Mouse (Mus musculus) left cerebral cortex, postnatal 4 days (tissue): ENCODE results near the gene Parp8. TPM values are rescaled to one million over a fixed set of nuclear protein-coding genes. Genes with fewer than 3 reads are reported as not detected.

Source experiments
- DNase-seq: peaks from one replicate; pipeline ENCODE4 v3.0.0-alpha.2; 2022
- intact Hi-C: fragments of 180-260 bp; cut with DNase I; formaldehyde crosslinking; loops from one replicate; pipeline ENCODE4 v1.15.1; 2025
- total RNA-seq, 2 experiments: library from RNA; stranded (reverse); gene quantifications; 2 replicates each; pipeline ENCODE4 v1.2.3; 2021

Parp8 gene
- 10 to 100 TPM; 62.5 to 62.8 TPM for total RNA-seq

DNA sequence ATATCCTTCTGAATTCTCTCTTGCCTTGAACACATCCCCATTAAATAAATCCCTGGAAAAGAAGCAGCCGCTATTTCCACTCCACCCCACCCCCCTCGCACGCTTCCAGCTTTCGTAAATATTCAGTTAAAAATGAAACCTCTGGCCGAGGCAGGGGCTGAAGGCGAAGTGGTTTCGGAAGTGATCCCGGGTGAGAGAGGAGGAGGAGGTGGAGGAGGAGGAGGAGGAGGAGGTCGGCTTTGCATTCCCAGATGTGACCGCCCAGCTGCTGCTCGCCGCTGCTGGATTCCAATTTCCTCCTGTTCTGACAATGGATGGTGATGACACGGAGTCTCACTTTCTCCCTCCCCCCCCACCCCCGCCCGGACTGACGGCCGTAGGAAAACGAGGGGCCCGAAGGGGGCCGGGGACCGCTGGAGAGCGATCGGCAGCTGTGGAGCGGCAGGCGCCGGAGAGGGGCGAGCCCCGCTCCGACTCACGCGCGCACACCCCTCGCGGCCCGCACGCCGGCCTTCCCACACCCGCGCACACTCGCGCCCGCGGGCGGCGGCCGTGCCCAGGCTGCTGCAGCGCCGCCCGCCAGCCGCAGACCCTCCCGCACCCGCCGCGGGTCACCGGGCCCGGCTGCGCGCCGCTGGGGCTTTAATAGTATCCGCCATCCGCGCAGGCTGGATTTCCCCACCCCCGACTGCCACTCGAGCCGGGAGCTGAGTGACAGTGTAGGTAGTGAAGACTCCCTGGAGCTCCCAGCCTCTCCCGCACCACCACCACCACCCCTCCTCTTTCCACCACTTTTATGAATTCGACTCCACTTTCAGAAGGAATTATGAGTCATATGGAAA, at the start of gene Parp8:
Gene Parp8 (minus strand): TSS at position 312 of the 842 bp plus-strand sequence.
- intact Hi-C loops = no loop called here
- peak; percentile 48 for DNase-seq

DNA sequence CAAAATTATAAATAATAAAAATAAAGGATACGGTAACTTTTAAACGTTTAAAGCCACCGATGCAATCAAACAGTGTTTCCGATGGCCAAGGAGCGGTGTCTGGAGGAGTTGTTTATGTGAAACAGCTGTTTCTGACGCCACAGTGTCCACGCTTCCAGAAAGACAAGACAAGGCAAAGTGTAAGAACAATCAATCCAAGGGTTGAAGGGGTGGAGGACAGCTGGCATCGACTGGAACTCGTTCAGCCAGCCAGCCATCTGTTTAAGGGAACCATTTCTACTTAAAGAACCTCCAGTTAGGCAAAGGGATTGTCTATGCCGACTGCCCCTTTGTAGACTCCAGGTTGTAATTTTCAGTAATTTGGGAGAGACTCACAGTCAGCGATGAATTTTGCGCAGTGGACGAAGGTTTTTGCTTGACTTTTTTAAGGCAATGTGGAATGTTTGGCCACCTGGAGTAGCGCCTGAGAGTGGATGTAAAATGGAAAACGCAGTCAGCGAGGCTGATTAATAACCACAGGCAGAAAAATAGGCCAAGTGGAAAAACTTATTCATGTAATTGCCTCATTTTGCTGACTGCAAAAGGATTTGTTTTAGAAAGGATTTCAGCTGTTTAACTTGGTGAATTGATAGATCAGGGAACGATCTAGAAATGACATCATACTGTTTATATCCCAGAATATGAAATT, 37.4 kb upstream of the Parp8 start:
- DNase-seq = peak; percentile 48
- intact Hi-C loops = no loop called here

DNA sequence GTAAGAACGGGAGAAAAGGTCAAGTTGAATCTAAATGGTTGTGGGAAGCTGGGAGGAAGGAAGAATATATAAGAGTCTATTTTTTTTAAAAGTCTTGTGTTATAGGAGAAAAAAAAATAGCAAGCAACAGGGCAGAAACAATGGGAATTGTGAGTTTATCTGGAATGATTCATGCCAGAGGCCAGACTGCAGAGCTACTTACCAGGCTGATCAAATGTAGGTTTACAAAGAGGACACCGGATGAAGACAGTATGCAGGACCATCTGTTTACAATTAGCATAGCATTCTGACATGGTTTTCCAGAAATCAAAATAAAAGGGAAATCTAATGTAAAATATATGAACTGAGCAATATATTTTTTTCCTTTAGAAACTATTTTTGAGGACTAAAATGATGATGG, 31.1 kb upstream of the Parp8 start:
- no peak for DNase-seq
- intact Hi-C loops = no loop called here

GRCm38 (mm10) chr13:117054811-117055496, 29.6 kb upstream of the Parp8 start:
- no peak for DNase-seq
- intact Hi-C loops = no loop called here

GRCm38 (mm10) chr13:117052748-117053147, 27.4 kb upstream of the Parp8 start:
- DNase-seq = no peak
- intact Hi-C loops = no loop called here

DNA sequence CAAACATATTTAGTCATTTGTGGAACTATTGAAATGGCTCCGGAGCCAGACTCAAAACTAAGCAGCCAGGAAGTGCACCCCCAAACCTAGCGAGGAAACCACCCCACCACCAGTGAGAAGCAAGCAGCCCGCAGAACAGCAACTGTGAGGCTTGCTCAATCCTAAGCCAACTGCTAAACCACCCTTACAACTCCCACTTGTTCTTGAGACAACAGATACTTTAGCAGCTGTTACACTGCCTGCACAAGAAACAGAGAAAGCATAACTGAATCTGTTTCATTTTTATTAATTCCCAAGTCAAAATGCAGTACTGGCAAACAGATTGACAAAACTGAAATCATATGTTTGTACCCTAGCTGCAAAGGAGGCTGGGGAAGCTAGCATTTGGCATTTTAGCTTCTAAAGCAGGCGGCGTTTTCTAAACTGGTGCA, 23.2 kb upstream of the Parp8 start:
- DNase-seq = no peak
- intact Hi-C loops = no loop called here

DNA sequence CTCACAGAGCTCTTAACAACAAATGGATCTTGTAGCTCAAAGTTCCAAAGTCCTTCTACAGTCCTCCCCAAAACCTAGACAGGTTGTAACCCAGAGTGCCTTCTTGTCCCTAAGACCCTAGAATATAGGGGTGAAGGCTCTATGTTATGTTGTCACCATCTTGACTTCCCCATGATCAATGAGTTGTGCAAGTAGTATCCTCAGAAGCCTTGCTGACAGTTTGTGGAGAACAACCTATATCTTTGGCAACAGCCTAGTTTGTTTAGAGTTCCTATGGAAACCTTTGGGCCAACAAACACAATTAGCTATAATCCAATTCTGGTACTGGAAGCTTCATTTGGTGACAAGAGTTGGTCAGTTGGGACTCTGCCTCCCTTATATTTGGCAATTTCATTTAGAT, 18.2 kb upstream of the Parp8 start:
- intact Hi-C loops = no loop called here
- no peak for DNase-seq

DNA sequence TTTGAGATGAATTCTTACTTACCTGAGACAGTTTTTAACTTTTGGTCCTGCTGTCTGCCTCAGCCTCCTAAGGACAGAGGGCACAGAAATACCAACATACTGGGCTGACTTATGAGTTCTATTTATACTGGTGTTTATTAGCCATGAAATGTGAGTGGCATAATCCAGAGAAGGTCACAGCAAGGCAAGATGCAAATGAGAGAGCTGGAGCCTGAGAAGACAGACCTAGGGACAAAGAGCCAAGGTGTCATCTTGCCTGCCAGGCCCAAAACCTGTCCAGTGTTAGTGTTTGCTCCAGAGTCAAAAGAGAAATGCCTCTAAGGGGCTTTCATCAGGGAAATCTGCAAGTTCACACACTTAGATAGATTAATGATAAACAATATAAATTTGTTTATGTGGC, 15.7 kb upstream of the Parp8 start:
- intact Hi-C loops = no loop called here
- DNase-seq = no peak

DNA sequence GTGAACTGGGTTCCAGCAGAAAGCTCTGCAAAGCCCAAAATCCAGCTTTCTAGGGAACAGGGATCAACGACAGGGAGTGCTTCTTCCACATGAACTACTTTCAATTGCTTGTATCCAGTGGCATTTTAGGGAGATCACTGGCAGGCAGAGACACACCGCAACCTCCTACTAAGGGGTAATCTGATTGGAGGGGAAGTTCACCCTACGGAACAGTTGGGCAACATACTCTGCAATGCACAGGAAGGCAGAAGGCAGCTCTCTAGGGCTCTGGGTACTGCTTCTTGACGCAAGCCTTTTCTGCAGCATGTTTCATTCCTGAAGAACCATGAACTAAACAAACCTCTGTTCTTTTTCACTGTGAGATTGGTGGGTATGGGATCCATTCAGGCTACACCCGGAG, 10.9 kb upstream of the Parp8 start:
- intact Hi-C loops = no loop called here
- no peak for DNase-seq

- intact Hi-C loops = no loop called here
- no peak for DNase-seq
Observed at GRCm38 (mm10) chr13:117035121-117035520, 9.8 kb upstream of the Parp8 start.

GRCm38 (mm10) chr13:117034676-117035075, 9.3 kb upstream of the Parp8 start:
- DNase-seq = no peak
- intact Hi-C loops = no loop called here

- DNase-seq = no peak
- intact Hi-C loops = no loop called here
Observed at GRCm38 (mm10) chr13:117033676-117034308, 8.5 kb upstream of the Parp8 start.

DNA sequence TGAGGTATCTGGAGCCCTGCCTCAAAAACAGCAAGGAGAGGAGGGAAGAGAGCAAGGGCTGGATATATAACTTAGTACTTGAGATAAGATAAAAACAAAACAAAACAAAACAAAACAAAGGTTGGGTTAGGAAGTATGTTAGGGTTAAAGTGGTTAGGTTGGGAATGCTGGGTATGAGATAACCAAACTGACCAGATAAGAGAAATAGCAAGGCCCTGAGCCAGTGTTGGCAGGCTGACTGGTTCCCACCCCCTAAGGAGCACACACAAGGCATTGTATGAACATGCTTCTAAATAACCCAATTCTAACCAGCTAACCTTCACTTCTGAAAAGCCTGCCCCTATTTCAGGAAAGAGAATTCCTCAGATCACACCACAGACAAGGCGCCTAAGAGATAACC, 7.1 kb upstream of the Parp8 start:
- intact Hi-C loops = no loop called here
- DNase-seq = no peak

- intact Hi-C loops = no loop called here
- DNase-seq = no peak
Observed at GRCm38 (mm10) chr13:117031546-117031945, 6.2 kb upstream of the Parp8 start.

DNA sequence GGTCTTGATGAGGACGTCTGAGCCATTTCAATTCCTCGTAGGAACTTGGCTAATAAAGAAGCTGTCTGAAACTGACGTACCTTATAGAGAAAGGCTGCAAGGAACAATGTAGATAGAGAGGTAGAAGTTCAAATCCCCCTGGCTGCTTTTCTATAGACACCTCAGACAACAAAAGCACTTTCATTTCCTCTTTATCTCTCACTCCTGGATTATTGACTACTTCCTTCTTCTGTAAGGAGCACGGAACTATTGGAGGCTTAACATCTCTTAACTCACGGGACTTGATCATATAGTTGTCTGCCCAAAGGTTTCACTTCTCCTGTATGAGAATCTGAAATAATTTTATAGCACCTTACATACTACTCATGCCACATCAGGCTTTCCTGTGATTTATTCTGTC, 2.9 kb upstream of the Parp8 start:
- no peak for DNase-seq
- intact Hi-C loops = no loop called here

GRCm38 (mm10) chr13:117027336-117027735, 2.0 kb upstream of the Parp8 start:
- DNase-seq = no peak
- intact Hi-C loops = no loop called here

- intact Hi-C loops = no loop called here
Observed at GRCm38 (mm10) chr13:117026276-117026780, 991 bp upstream of the Parp8 start.

DNA sequence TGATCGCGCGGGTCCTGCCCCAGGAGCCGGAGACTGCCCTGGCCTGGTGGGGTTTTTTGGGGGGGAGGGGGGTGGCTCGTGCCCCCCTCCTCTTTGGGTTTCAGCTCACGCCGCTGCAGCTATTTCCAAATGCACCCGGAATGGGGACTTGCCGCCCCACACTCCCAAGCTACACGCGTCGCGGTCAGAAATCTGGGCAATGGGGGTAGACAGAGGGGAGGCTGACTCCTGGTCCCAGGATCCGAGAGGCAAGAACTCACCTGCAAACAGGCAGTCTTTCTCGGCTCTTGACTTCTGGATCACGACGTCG, 466 bp downstream of the Parp8 start:
- intact Hi-C loops = no loop called here
- DNase-seq = no peak

More at GRCm38 (mm10) chr13:117026276-117026780, 991 bp upstream of the Parp8 start:
- DNase-seq = no peak

GRCm38 (mm10) chr13:117024127-117024915, 1.0 kb downstream of the Parp8 start:
- peak; percentile 70 for DNase-seq
- intact Hi-C loops = no loop called here

DNA sequence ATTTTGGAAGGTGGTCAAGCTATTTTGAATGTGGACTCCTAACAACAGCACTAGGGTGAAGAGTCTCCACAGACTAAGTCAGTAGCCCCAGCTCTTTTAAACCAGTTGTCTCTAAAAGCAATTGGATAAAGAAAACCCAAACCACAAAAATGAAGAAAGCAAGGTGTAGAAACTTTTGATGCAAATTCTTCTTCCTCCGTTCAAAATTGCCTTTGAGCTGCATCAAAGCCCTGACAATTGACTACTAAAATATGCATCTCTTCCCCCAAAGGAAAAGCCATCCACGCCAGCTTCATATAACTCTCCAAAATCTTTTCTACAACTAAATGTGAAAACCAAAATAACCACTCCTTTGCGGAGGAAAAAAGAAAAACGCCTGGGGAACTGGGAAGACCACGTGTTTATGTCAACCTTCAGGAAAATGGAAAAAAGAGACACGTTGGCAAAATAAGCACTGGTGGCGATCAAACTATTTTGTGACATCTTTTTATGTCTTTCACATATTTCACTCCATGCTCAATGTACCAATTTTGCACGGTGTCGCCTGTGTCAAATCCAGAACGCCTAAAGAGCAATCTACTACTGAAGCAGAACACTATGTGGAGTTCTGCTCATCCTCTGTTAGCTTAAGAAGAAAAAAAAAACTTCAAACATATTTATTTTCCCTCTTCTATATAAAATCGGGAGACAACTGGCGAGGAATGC, 1.8 kb downstream of the Parp8 start:
- DNase-seq = no peak
- intact Hi-C loops = no loop called here
